Mouse (Mus musculus): Measurements from ENCODE around the gene Hcrt. TPM values are rescaled to one million over a fixed set of nuclear protein-coding genes. Genes with fewer than 3 reads are reported as not detected.

Gene Hcrt
- polyA plus RNA-seq, 1 experiment from 2014 or later = not detected

GRCm38 (mm10) chr11:100713735-100714533, 48.8 kb downstream of the Hcrt start, which contains the start of gene Hspb9:
Gene Hspb9, plus strand, starts transcription at chr11:100713850.
- peak within 1 kb of the TSS; percentile 58 for H3K9ac ChIP-seq (ENCODE audit: low read depth, low read length)
- H3K4me1 ChIP-seq (ENCODE audit: control insufficient read depth, low read depth, low read length) = peaks cover 39% of the 10 kb centered on the region

GRCm38 (mm10) chr11:100713174-100713573, 49.6 kb downstream of the Hcrt start:
- H3K36me3 ChIP-seq (ENCODE audit: control insufficient read depth, insufficient read depth) = peaks cover 32% of the 10 kb centered on the region
- WGBS (ENCODE audit: insufficient replicate concordance) = 52% methylated on average over 4 of the region's 4 CpGs
- H3K27me3 ChIP-seq (ENCODE audit: control insufficient read depth, insufficient read depth, low read depth, low read length) = no peaks in the 10 kb centered on the region
- H3K9me3 ChIP-seq (replicated peaks; ENCODE audit: control insufficient read depth, low read length) = no peaks in the 10 kb centered on the region
- no peak for ATAC-seq (ENCODE audit: low read depth)
- peak overlapping the region; percentile 52 for H3K4me3 ChIP-seq (ENCODE audit: low read depth, low read length)
- H3K9ac ChIP-seq (ENCODE audit: low read depth, low read length) = peak overlapping the region; percentile 58; the same call in 1 of the 2 replicates
- peak overlapping the region; percentile 85 for H3K27ac ChIP-seq (ENCODE audit: low read length)
- H3K4me1 ChIP-seq (ENCODE audit: control insufficient read depth, low read depth, low read length) = peaks cover 39% of the 10 kb centered on the region
- H3K4me2 ChIP-seq (ENCODE audit: low read depth, low read length) = peak overlapping the region; percentile 87

More at GRCm38 (mm10) chr11:100713735-100714533, 48.8 kb downstream of the Hcrt start, which contains the start of gene Hspb9:
- 2% methylated on average over 38 of the region's 38 CpGs for whole genome bisulfite sequencing (ENCODE audit: insufficient replicate concordance)
- Histone ChIP-seq H3K4me3 (ENCODE audit: low read depth, low read length) (peak within 1 kb of the TSS; percentile 52), H3K36me3 (ENCODE audit: control insufficient read depth, insufficient read depth) (peaks cover 40% of the 10 kb centered on the region), H3K27ac (ENCODE audit: low read length) (peak within 1 kb of the TSS; percentile 85), H3K4me2 (ENCODE audit: low read depth, low read length) (peak within 1 kb of the TSS; percentile 93), H3K9me3 (replicated peaks; ENCODE audit: control insufficient read depth, low read length) (no peaks in the 10 kb centered on the region), H3K27me3 (ENCODE audit: control insufficient read depth, insufficient read depth, low read depth, low read length) (no peaks in the 10 kb centered on the region)
- ATAC-seq (ENCODE audit: low read depth) = peak; percentile 64

GRCm38 (mm10) chr11:100711783-100712615, 50.7 kb downstream of the Hcrt start, which contains the start of gene Kat2a:
Gene Kat2a, minus strand, starts transcription at chr11:100712465.
- Histone ChIP-seq H3K36me3 (ENCODE audit: control insufficient read depth, insufficient read depth) (peaks cover 21% of the 10 kb centered on the region), H3K4me1 (ENCODE audit: control insufficient read depth, low read depth, low read length) (peaks cover 39% of the 10 kb centered on the region), H3K4me2 (ENCODE audit: low read depth, low read length) (peak within 1 kb of the TSS; percentile 93), H3K9me3 (replicated peaks; ENCODE audit: control insufficient read depth, low read length) (no peaks in the 10 kb centered on the region), H3K27me3 (ENCODE audit: control insufficient read depth, insufficient read depth, low read depth, low read length) (no peaks in the 10 kb centered on the region), H3K9ac (ENCODE audit: low read depth, low read length) (peak within 1 kb of the TSS; percentile 79), H3K27ac (ENCODE audit: low read length) (peak within 1 kb of the TSS; percentile 85), H3K4me3 (ENCODE audit: low read depth, low read length) (peak within 1 kb of the TSS; percentile 81)
- 2% methylated on average over 48 of the region's 48 CpGs for WGBS (ENCODE audit: insufficient replicate concordance)
- peak; percentile 70 for ATAC-seq (ENCODE audit: low read depth)

Other genes with a start within 250 kb of the Hcrt start
- 114 and 120 TPM in 2 replicates for gene Acly, start 234.9 kb downstream of the Hcrt start, polyA plus RNA-seq (2015; fragmentation: Nextera tagmentation; extraction: Ambion mirVana)
- 0.06 and 0.11 TPM in 2 replicates for gene Ttc25, start 217.3 kb downstream of the Hcrt start, polyA plus RNA-seq (2015; fragmentation: Nextera tagmentation; extraction: Ambion mirVana)
- 13.8 TPM in 2 replicates for gene Cnp, start 188.0 kb downstream of the Hcrt start, polyA plus RNA-seq (2015; fragmentation: Nextera tagmentation; extraction: Ambion mirVana)
- 18.1 and 19.7 TPM in 2 replicates for gene Nkiras2, start 143.7 kb downstream of the Hcrt start, polyA plus RNA-seq (2015; fragmentation: Nextera tagmentation; extraction: Ambion mirVana)
- 56.8 and 60.9 TPM in 2 replicates for gene Dnajc7, start 142.8 kb downstream of the Hcrt start, polyA plus RNA-seq (2015; fragmentation: Nextera tagmentation; extraction: Ambion mirVana)
- 0.05 TPM in 1 of 2 replicates, not detected in the other for gene Zfp385c, start 70.5 kb downstream of the Hcrt start, polyA plus RNA-seq (2015; fragmentation: Nextera tagmentation; extraction: Ambion mirVana)
- 1.9 and 2.2 TPM in 2 replicates for gene Dhx58, start 58.7 kb downstream of the Hcrt start, polyA plus RNA-seq (2015; fragmentation: Nextera tagmentation; extraction: Ambion mirVana)
- 9.9 and 12.0 TPM in 2 replicates for gene Kat2a, start 50.5 kb downstream of the Hcrt start, polyA plus RNA-seq (2015; fragmentation: Nextera tagmentation; extraction: Ambion mirVana)
- 0.24 TPM in 1 of 2 replicates, not detected in the other for gene Hspb9, start 49.1 kb downstream of the Hcrt start, polyA plus RNA-seq (2015; fragmentation: Nextera tagmentation; extraction: Ambion mirVana)
- gene Rab5c, start 24.7 kb downstream of the Hcrt start, polyA plus RNA-seq (2015; fragmentation: Nextera tagmentation; extraction: Ambion mirVana) = 21.9 and 22.6 TPM in 2 replicates
- gene Kcnh4, start 3.0 kb downstream of the Hcrt start, polyA plus RNA-seq (2015; fragmentation: Nextera tagmentation; extraction: Ambion mirVana) = not detected in 2 replicates
- 1.6 and 2.1 TPM in 2 replicates for gene Ghdc, start 8.0 kb upstream of the Hcrt start, polyA plus RNA-seq (2015; fragmentation: Nextera tagmentation; extraction: Ambion mirVana)
- gene Stat5b, start 87.8 kb upstream of the Hcrt start, polyA plus RNA-seq (2015; fragmentation: Nextera tagmentation; extraction: Ambion mirVana) = 21.8 and 22.6 TPM in 2 replicates
- gene Stat5a, start 96.4 kb upstream of the Hcrt start, polyA plus RNA-seq (2015; fragmentation: Nextera tagmentation; extraction: Ambion mirVana) = 8.1 and 8.3 TPM in 2 replicates
- gene Stat3, start 176.6 kb upstream of the Hcrt start, polyA plus RNA-seq (2015; fragmentation: Nextera tagmentation; extraction: Ambion mirVana) = 32.8 and 39.2 TPM in 2 replicates
- gene Cavin1, start 208.0 kb upstream of the Hcrt start, polyA plus RNA-seq (2015; fragmentation: Nextera tagmentation; extraction: Ambion mirVana) = 26.0 and 29.7 TPM in 2 replicates
- gene Atp6v0a1, start 246.5 kb upstream of the Hcrt start, polyA plus RNA-seq (2015; fragmentation: Nextera tagmentation; extraction: Ambion mirVana) = 47.5 and 49.9 TPM in 2 replicates

Measured in liver, embryonic 16.5 days (tissue).